Mouse (Mus musculus) ES-Bruce4 (cell line): ENCODE results near the gene Fgf2.

Experiments used
- CTCF ChIP-seq: IDR thresholded peaks from one replicate; pipeline ENCODE4 v1.8.1; 2011; ENCODE audit warnings: low read depth, low read length
- EP300 ChIP-seq: IDR thresholded peaks from 2 replicates; pipeline ENCODE4 v1.6.1; 2011; ENCODE audit warnings: low read depth, low read length; ENCODE audit not compliant: insufficient read depth
- POLR2A ChIP-seq: IDR thresholded peaks from one replicate; pipeline ENCODE4 v1.8.1; 2011; ENCODE audit warnings: low read length; ENCODE audit not compliant: insufficient read depth

GRCm38 (mm10) chr3:37303392-37304139 is 44.6 kb upstream of the Fgf2 start:
- no peak for TF ChIP-seq CTCF
- no peak for TF ChIP-seq POLR2A
- no peak for TF ChIP-seq EP300
